Mouse (Mus musculus): Measurements from ENCODE around the gene Map3k6.
A peak's percentile ranks its signal among the peaks of the same experiment; 100 is the strongest.

Gene Map3k6

GRCm38 (mm10) chr4:133286476-133287077 lies 46.0 kb downstream of the Map3k6 start:
- DNase-seq = no peak

- DNase-seq = no peak
Observed at GRCm38 (mm10) chr4:133291255-133291654, 50.6 kb downstream of the Map3k6 start.

GRCm38 (mm10) chr4:133292405-133292804 lies 51.8 kb downstream of the Map3k6 start:
- DNase-seq = no peak

- no peak for DNase-seq
Observed at GRCm38 (mm10) chr4:133292901-133293843, 52.6 kb downstream of the Map3k6 start.

- no peak for DNase-seq
Observed at GRCm38 (mm10) chr4:133294084-133294483, 53.5 kb downstream of the Map3k6 start.

- DNase-seq = no peak
Observed at GRCm38 (mm10) chr4:133297360-133297759, 56.7 kb downstream of the Map3k6 start.

- DNase-seq = peak; percentile 91
Observed at GRCm38 (mm10) chr4:133297801-133298238, 57.2 kb downstream of the Map3k6 start.

GRCm38 (mm10) chr4:133298516-133299365 lies 58.1 kb downstream of the Map3k6 start:
- peak; percentile 85 for DNase-seq

GRCm38 (mm10) chr4:133299701-133300100 lies 59.1 kb downstream of the Map3k6 start:
- peak; percentile 74 for DNase-seq

GRCm38 (mm10) chr4:133300421-133300820 lies 59.8 kb downstream of the Map3k6 start:
- no peak for DNase-seq

- DNase-seq = peak; percentile 87
Observed at GRCm38 (mm10) chr4:133301802-133302201, 61.2 kb downstream of the Map3k6 start.

All from cerebellum, adult 8-10 months (tissue).